Mouse (Mus musculus) cerebral cortex, adult 2 months (tissue): ENCODE results near the gene Entpd5.

Source experiments
- WGBS: fragments of 180-500 bp; shearing (Covaris S2); methylation state at CpG from one replicate; pipeline ENCODE4 v1.1.7; 2018; 5-methylcytosine and 5-hydroxymethylcytosine counted together

Entpd5 gene

GRCm38 (mm10) chr12:84408819-84409507, at the start of gene Entpd5, which contains the start of gene Bbof1:
Gene Entpd5, minus strand, starts transcription at chr12:84409029.
Gene Bbof1, plus strand, starts transcription at chr12:84409071.
- 1% methylated on average over 63 of the region's 63 CpGs for WGBS

DNA sequence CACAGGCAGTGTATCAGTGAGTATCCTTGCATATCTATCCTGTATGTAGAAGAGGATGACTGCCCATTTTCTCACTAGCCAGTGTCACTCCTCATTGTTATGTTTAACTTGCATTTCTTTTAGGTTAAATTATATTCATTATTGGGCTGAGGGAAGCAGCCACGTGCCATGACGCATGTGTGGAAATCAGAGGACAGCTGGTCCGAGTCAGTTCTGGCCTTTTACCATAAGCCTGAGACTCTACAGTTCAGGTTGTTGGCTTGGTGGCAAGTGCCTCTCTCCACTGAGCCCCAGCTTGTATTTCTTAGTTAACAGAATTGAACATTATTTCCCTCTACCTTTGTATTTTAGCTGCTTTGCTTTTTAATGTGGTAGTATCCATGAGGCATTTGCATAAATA, 48.1 kb upstream of the Entpd5 start:
- WGBS, result 82% methylated on average over 3 of the region's 3 CpGs

- under 1% methylated on average over 11 of the region's 11 CpGs for WGBS
Measured at GRCm38 (mm10) chr12:84451801-84452200, 43.0 kb upstream of the Entpd5 start.

- under 1% methylated on average over 49 of the region's 49 CpGs for WGBS
Measured at GRCm38 (mm10) chr12:84450718-84451646, 42.2 kb upstream of the Entpd5 start, which contains the start of the genes Aldh6a1 and Lin52. Gene Aldh6a1, minus strand, starts transcription at chr12:84451004. Gene Lin52, plus strand, starts transcription at chr12:84451422.

DNA sequence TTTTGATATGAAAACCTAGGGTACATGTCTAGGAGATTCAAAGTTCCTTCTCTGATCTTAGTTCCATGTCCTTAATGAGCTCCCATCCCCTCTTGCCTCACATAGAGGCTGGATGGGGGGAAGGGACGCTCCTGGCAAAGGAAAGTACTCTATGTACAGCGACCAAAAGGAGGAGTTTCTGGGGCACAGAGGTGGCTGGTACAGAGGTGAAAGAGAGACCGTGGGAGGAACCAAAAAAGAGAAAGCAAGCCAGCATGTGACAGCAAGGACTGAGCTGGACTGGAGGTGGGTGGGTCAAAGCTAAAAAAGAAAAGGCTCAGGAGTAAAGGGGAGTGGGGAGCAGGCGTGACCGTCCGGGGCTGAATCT, 41.5 kb upstream of the Entpd5 start:
- WGBS, result under 1% methylated on average over 6 of the region's 6 CpGs

DNA sequence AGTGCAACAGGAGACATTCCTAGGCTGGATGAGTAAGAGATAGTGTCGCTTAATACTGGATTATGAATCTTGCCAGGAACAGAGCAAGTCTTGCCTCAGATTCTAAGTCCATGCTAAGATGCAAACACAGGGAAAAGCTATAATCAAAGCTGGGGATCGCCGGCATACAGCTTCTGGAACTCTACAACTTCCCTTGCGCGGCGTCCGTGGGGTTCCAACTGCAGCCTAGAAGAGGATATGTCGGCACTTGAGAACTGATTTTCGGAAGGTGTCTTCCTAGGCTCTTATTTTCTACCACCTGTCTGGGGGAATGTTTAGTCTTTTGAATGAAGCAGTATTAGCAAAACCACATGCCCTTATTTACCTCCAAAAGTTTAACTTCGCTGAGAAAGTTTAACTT, 41.1 kb upstream of the Entpd5 start:
- 55% methylated on average over 10 of the region's 10 CpGs for WGBS

- 85% methylated on average over 6 of the region's 6 CpGs for WGBS
Measured at GRCm38 (mm10) chr12:84448181-84448580, 39.4 kb upstream of the Entpd5 start.

GRCm38 (mm10) chr12:84447386-84447785, 38.6 kb upstream of the Entpd5 start:
- 92% methylated on average over 1 of the region's 1 CpGs for WGBS

DNA sequence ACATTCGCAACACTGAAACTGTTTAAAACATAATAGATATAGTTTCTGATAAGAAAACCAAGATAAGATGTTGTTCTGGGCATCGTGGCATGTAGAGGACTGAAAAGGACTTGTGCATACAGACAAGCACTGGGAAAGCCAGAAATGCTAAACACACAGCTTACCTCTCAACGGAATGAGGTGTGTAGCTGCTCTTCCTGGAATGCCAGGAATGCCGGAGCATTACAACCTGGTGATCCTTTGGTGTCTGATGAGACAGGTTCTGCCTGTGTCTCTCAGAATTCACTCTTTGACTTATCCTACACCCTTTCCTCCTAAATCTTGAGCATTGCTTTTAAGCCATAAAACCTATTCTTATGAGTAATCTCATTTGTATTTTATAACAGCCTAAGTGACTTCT, 33.7 kb upstream of the Entpd5 start:
- WGBS, result 78% methylated on average over 4 of the region's 4 CpGs

DNA sequence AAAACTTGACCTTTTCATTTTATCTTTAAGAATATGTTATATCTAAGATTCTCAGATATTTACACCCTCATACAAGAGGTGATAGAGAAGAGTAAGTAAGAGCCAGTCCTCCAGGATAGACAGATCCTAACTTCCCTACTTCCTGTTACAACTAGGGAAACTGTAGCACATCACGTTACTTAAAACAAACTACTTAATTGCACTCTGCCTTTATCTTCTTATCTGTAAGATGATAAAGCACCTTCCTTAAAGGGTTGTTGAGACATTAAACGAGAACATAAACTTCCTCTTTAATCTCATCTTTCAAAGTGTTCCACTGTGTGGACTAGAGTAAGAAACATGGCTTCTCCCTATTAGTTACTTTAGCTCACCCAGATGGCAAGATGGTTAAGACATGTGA, 29.9 kb upstream of the Entpd5 start:
- 89% methylated on average over 2 of the region's 2 CpGs for WGBS

- WGBS, result 70% methylated on average over 2 of the region's 2 CpGs
Measured at GRCm38 (mm10) chr12:84429825-84430224, 21.0 kb upstream of the Entpd5 start.

- WGBS, result 60% methylated on average over 3 of the region's 3 CpGs
Measured at GRCm38 (mm10) chr12:84423990-84424389, 15.2 kb upstream of the Entpd5 start.

GRCm38 (mm10) chr12:84417605-84417922, 8.7 kb upstream of the Entpd5 start:
- WGBS, result 41% methylated on average over 18 of the region's 18 CpGs

DNA sequence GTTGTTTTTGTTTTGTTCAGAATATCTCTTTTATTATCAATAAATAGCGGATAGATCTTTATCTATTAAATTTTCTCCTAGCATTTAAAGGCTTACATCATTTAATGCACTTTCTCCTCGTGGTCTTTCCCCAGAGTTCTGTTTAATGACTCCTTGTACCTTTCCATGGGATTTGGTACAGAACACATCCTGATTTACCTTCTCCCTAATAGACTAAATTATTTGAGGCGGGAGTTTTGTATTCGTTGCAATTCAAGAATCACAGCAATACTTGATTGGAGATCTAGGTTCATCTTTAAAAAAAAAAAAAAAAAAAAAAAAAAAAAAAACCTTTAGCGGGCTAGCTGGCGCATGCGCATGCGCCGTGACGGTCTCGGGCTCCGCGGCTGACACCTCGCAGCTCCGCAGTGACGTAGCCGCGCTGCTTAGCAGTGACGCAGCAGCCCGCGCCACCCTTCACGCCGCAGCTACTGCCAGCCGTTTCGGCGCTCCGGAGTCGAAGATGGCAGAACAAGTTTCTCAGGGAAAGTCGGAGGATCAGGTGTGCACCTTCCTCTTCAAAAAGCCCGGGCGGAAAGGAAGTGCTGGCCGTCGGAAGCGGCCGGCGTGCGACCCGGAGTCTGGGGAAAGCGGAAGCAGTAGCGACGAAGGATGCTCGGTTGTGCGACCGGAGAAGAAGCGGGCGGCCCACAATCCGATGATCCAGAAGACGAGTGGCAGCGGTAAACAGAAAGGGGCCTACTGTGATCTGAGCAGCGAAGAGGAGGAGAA, 8.2 kb upstream of the Entpd5 start, which contains the start of gene Rnf113a2:
Rnf113a2 (plus strand) TSS at position 363 of the 771 bp plus-strand sequence.
- WGBS, result 3% methylated on average over 50 of the region's 50 CpGs

- WGBS, result 2% methylated on average over 49 of the region's 52 CpGs
Measured at GRCm38 (mm10) chr12:84407874-84408818, 683 bp downstream of the Entpd5 start.

- 60% methylated on average over 4 of the region's 4 CpGs for WGBS
Measured at GRCm38 (mm10) chr12:84407259-84407658, 1.6 kb downstream of the Entpd5 start.

DNA sequence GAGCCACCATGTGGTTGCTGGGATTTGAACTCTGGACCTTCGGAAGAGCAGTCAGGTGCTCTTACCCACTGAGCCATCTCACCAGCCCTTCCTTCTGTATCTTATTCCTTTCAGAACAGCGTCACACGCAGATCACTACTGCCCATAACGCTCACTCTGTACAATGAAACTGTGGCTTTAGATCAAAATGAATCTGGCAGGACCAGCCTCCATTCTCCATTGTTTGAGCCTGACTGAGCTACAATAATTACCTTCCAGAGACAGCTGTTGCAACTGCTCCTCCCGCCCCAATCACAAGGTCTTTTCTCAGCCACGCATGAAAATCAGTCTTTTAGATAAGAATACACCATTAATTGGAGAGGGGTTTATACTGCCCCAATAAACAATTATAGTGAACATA, 4.3 kb downstream of the Entpd5 start:
- WGBS, result 60% methylated on average over 6 of the region's 6 CpGs

GRCm38 (mm10) chr12:84402923-84403322, 5.9 kb downstream of the Entpd5 start:
- WGBS, result 91% methylated on average over 9 of the region's 9 CpGs

- whole genome bisulfite sequencing, result 78% methylated on average over 3 of the region's 3 CpGs
Measured at GRCm38 (mm10) chr12:84400653-84401052, 8.2 kb downstream of the Entpd5 start.

DNA sequence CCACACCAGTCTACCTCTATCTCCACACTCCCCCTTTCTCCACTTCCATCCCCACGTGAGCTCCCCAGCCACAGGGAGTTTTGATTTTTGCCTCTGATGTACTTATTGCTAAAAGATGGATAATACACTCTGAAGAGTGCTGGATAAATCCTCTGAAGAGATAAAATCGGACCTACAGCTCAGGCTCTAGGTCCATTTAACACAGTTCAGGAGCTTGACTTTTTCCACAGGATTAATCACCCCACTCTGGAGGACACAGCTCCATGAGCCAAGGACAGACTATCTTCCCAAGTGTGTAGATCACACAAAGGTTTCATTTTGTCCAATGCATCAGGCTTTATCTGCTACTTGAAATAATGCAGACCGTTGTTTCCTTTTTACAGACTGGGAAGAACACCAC, 8.8 kb downstream of the Entpd5 start:
- WGBS, result 82% methylated on average over 3 of the region's 3 CpGs

DNA sequence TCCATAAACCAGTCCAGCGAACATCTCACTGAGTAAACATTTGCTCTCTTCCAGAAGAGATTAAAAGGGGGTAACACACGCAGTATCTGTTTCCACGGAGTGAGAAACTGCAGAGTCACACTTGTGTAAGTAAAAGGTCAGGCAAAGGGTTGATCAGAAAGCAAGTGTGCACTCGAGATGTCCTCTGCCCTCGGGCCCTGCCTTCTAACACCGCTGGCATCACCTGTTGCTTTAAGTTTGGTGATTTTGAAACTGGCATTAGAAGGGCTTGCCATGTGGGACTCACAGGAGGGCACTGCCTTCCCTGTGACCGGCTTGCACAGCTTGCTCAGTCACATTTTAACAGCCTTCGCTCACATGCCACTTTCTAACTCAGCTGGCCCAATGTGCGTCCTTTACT, 9.2 kb downstream of the Entpd5 start:
- 91% methylated on average over 9 of the region's 9 CpGs for WGBS
